ENCODE assay signal across 25 mouse cellular contexts in the genomic region with DNA sequence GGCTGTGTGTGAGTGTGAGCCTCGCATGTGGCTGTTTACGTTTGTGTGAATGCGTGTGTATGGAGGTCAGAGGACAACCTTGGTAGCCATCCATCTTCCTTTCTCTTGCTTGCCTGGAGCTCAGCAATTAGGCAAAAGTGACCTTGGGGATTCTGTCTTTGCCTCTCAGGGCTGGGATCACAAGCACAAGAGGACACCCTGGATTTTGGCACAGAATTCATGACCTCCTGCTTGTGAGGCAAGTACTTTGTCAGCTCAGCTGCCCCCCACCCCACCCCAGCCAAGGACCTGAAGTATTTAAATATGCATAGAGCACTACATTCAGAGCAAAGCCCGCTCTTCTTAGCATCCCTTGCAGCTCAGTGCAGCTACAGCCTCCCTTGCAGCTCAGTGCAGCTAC.
DNase-seq lines count a peak whose midpoint lies in the region; ATAC-seq lines count a peak whose summit lies in the region.
"Had no signal": no experiment of that assay in that cellular context is flagged by ENCODE, and none has a peak within 500 bp of the region (broad histone marks: within the 10 kb centered on the region; RNA-seq: fewer than 3 reads in every experiment).

No protein-coding gene starts in this region.

- ATAC-seq in hindbrain, embryonic 16.5 days: no peak
- ATAC-seq: activated CD4-positive, CD25-positive, alpha-beta regulatory T cell, adult 4 months; CD4-positive, CD25-positive, alpha-beta regulatory T cell, adult 4 months; forebrain, embryonic 14.5 days; forebrain, embryonic 16.5 days; Patski had no signal

- H3K9ac ChIP-seq in hindbrain, embryonic 16.5 days (ENCODE audit: low read depth, low read length): no peak overlapping the region
- H3K9ac ChIP-seq: embryonic facial prominence, embryonic 13.5 days; embryonic facial prominence, embryonic 15.5 days; forebrain, embryonic 12.5 days had no signal

- peak; percentile 45 to 81 for DNase-seq in adrenal gland, adult (ENCODE audit: inconsistent age in 2 of 2, low spot score in 1 of 2)
- no peak for DNase-seq in adrenal gland, postnatal 4 days (ENCODE audit: low spot score in 2 of 2)
- DNase-seq in adrenal gland, postnatal 10 days: peak; percentile 51
- DNase-seq in adrenal gland, postnatal 25 days: no peak
- no peak for DNase-seq in hindbrain, embryonic 10.5 days (ENCODE audit: low spot score)
- DNase-seq: B cell, adult 2 months; cerebellum, adult 11 months; cerebellum, adult 18-20 months; cerebellum, adult 8-10 months; cerebellum, adult 9-11 months; cerebellum, postnatal 14 days; cerebellum, postnatal 36 days; embryo, embryonic 11 days had no signal

- H3K4me1 ChIP-seq in hindbrain, embryonic 10.5 days (replicated peaks): peaks cover 56% of the 10 kb centered on the region
- H3K4me1 ChIP-seq in hindbrain, embryonic 16.5 days (ENCODE audit: control insufficient read depth, insufficient read depth, low read depth, low read length): no peaks in the 10 kb centered on the region; the same call in 1 of the 2 replicates

- H3K27me3 ChIP-seq in hindbrain, embryonic 10.5 days (ENCODE audit: insufficient read depth, poor library complexity, severe bottlenecking): peaks cover 14% of the 10 kb centered on the region
- no peaks in the 10 kb centered on the region; the same call in 1 of the 2 replicates for H3K27me3 ChIP-seq in hindbrain, embryonic 16.5 days (replicated peaks; ENCODE audit: control insufficient read depth, insufficient read depth, low read length)
- H3K27me3 ChIP-seq: embryonic facial prominence, embryonic 13.5 days; embryonic facial prominence, embryonic 15.5 days; Patski had no signal

- WGBS in hindbrain, embryonic 10.5 days: 88% methylated on average over 4 of the region's 4 CpGs
- WGBS in hindbrain, embryonic 16.5 days: 70% methylated on average over 4 of the region's 4 CpGs

- H3K4me3 ChIP-seq in hindbrain, embryonic 10.5 days: no peak overlapping the region
- H3K4me3 ChIP-seq in hindbrain, embryonic 16.5 days (ENCODE audit: low read length): no peak overlapping the region
- H3K4me3 ChIP-seq: embryonic facial prominence, embryonic 13.5 days; embryonic facial prominence, embryonic 15.5 days; erythroblast, embryonic 14.5 days; forebrain, embryonic 10.5 days; forebrain, embryonic 12.5 days had no signal

- 0 out of 2 replicates have a peak overlapping the region, but pooled peaks have one; percentile 2 for H3K27ac ChIP-seq in hindbrain, embryonic 10.5 days
- H3K27ac ChIP-seq in hindbrain, embryonic 16.5 days (ENCODE audit: low read depth, low read length): no peak overlapping the region
- H3K27ac ChIP-seq: embryonic facial prominence, embryonic 15.5 days; forebrain, embryonic 10.5 days; forebrain, embryonic 12.5 days had no signal

- peaks cover 10% of the 10 kb centered on the region; the same call in 1 of the 2 replicates for H3K36me3 ChIP-seq in hindbrain, embryonic 10.5 days
- no peaks in the 10 kb centered on the region for H3K36me3 ChIP-seq in hindbrain, embryonic 16.5 days (ENCODE audit: control insufficient read depth, insufficient read depth, low read length)
- H3K36me3 ChIP-seq: embryonic facial prominence, embryonic 13.5 days; embryonic facial prominence, embryonic 15.5 days; forebrain, embryonic 10.5 days; forebrain, embryonic 12.5 days; G1E had no signal

- no peak overlapping the region for H3K4me2 ChIP-seq in hindbrain, embryonic 16.5 days (ENCODE audit: low read length)
- H3K4me2 ChIP-seq: embryonic facial prominence, embryonic 13.5 days; embryonic facial prominence, embryonic 15.5 days; forebrain, embryonic 12.5 days had no signal

- H3K9me3 ChIP-seq in hindbrain, embryonic 10.5 days: peaks cover 18% of the 10 kb centered on the region
- no peaks in the 10 kb centered on the region for H3K9me3 ChIP-seq in hindbrain, embryonic 16.5 days (ENCODE audit: control insufficient read depth, low read length)
- H3K9me3 ChIP-seq: embryonic facial prominence, embryonic 15.5 days had no signal

Comparison
In these comparisons a context has a peak if more than half of its experiments do, and no peak if none do; other contexts are left out.
1. DNase-seq: peak in adrenal gland, adult (2 of 2) and adrenal gland, postnatal 10 days (single experiment); none in adrenal gland, postnatal 4 days (0 of 2), adrenal gland, postnatal 25 days (single experiment) and hindbrain, embryonic 10.5 days (single experiment).